Mouse (Mus musculus) embryonic fibroblast, embryonic 13.5 days (primary cell): ENCODE results near the gene Csrp1. TPM values are rescaled to one million over a fixed set of nuclear protein-coding genes. Genes with fewer than 3 reads are reported as not detected.

ENCODE experiments used
- H3K27ac ChIP-seq: 2 replicates; pipeline ENCODE4 v1.5.1; 2012; ENCODE audit warnings: low read length, control low read depth, inconsistent platforms; ENCODE audit not compliant: insufficient read depth
- H3K4me1 ChIP-seq: 2 replicates; pipeline ENCODE4 v1.6.1; 2011; ENCODE audit warnings: low read length; ENCODE audit not compliant: control insufficient read depth, insufficient read depth
- H3K4me3 ChIP-seq: 2 replicates; pipeline ENCODE4 v1.5.1; 2011; ENCODE audit warnings: mild to moderate bottlenecking, control low read depth, low read length; ENCODE audit not compliant: insufficient read depth
- CTCF ChIP-seq: IDR thresholded peaks from 2 replicates; pipeline ENCODE4 v1.5.1; 2011; ENCODE audit warnings: mild to moderate bottlenecking, control low read depth, low read length, moderate library complexity, borderline replicate concordance; ENCODE audit not compliant: insufficient read depth
- POLR2A ChIP-seq: IDR thresholded peaks from 2 replicates; pipeline ENCODE4 v1.6.1; 2011; ENCODE audit warnings: low read depth, mild to moderate bottlenecking, control low read depth, low read length, moderate library complexity
- polyA plus RNA-seq: library from polyadenylated mRNA; stranded (reverse); fragments of >200 nt; gene quantifications from 2 replicates; pipeline ENCODE4 v1.2.4, GENCODE M21; 2011; ENCODE audit warnings: low read depth; ENCODE audit not compliant: missing spikeins, insufficient read length

The Csrp1 gene
- polyA plus RNA-seq, 1 experiment, result 453 TPM

DNA sequence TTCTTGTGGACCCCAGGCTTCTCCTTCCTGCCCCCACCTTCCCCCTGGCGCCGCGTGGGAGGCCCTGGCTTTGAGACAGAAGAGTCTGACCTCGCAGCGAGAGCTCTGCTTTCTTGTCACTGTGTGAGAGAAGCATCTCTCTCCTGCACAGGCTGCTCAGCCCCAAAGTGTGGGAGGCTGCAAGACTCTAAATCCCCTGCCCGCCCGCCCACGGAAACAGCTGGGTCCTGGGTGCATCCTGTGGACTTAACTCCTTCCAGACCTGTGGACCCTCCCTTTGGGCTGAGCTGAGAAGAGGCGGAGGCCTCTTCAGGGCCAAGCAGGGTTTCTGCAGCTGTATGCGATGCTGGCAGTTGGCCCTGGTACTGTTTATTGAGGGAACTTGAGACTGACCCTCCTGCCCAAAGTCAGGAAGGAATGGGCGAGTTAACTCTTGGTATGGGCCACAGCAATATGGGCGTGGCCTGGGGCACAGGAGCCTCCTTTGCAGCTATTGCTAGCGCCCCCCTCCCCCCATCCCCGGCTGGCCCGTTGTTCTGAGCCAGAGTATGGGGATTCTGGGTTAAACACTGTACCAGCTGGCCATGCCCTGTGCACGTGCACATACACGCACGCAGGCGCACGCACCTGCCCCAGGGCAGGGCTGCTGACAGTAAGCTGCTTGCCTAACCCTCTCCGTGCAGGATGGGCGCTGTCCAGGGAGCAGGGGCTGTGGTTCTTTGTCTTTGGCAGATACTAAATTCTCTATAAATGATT, 59.1 kb downstream of the Csrp1 start, which contains the start of gene Tnni1:
Gene Tnni1 (plus strand): TSS at position 655 of the 756 bp plus-strand sequence.
- no peaks in the 10 kb centered on the region for H3K4me1 ChIP-seq
- peak within 1 kb of the TSS; percentile 44 for H3K27ac ChIP-seq
- TF ChIP-seq CTCF, result no peak
- TF ChIP-seq POLR2A, result peak; percentile 38
- H3K4me3 ChIP-seq, result no peak within 1 kb of the TSS

GRCm38 (mm10) chr1:135780649-135781048, 60.8 kb downstream of the Csrp1 start:
- H3K4me3 ChIP-seq, result no peak overlapping the region
- H3K4me1 ChIP-seq, result no peaks in the 10 kb centered on the region
- no peak overlapping the region for H3K27ac ChIP-seq
- TF ChIP-seq CTCF (no peak), POLR2A (no peak)

DNA sequence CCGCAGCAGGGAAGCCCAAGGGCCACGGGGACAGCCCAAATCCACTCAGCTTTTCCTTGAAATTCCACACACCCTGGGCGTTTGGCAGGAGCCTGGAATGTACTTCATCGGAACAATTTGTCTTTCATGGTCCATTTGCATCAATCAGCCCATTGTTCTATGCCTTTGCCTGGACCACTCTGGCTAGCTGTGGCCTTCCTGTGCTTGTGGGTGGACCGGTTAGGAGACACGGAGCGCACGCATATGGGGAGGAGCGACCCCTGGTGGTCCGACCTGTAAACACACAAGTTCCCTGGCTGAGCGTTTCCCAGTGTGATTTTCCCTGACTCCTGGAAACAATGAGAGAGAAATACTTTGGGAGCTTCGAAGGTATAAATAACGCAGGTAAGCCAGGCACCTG, 61.4 kb downstream of the Csrp1 start:
- no peaks in the 10 kb centered on the region for H3K4me1 ChIP-seq
- no peak overlapping the region for H3K4me3 ChIP-seq
- peak; percentile 99 for TF ChIP-seq CTCF
- no peak for TF ChIP-seq POLR2A
- no peak overlapping the region for H3K27ac ChIP-seq

DNA sequence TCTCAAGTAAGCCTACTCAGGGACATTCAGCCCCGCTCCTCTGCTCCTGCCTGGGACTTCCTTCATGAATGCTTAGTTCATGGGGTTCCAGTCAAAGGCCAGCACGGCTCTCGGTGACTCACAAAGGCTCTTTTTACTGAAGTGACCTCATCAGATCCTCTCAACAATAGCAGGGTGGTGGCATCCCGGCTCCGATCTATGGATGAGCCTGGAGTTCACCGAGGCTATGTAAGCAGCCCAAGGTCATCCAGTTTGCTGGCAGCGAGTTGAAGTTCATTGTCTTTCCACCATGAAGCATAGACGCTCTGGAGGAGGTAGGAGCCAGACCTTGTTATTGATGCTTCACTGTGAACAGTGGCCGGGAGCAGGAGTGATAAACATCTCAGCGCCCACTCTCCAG, 63.0 kb downstream of the Csrp1 start:
- no peak overlapping the region for H3K27ac ChIP-seq
- no peaks in the 10 kb centered on the region for H3K4me1 ChIP-seq
- no peak overlapping the region for H3K4me3 ChIP-seq
- no peak for TF ChIP-seq CTCF
- no peak for TF ChIP-seq POLR2A

DNA sequence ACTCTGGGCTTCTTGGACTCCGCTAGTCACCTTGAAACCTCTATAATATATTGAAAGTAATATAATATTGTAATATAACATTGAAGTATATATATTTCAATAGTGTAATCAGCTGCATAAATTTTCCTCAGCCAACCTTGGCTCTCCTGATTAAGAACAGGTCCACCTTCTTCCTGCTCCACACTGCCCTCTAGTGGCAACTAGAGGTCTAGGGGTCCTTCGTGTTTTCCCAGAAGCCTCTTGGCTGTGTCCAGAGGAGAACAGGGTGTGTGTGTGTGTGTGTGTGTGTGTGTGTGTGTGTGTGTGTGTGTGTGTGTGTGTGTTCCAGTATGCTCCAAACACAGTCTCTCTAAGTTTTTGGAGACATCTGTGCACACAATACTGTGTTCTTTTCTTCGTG, 67.9 kb downstream of the Csrp1 start:
- Histone ChIP-seq H3K4me3 (no peak overlapping the region), H3K4me1 (0 out of 2 replicates have a peak, but pooled peaks cover 3% of the 10 kb centered on the region), H3K27ac (no peak overlapping the region)
- TF ChIP-seq POLR2A, result no peak
- TF ChIP-seq CTCF, result peak; percentile 54; the same call in 1 of the 2 replicates

DNA sequence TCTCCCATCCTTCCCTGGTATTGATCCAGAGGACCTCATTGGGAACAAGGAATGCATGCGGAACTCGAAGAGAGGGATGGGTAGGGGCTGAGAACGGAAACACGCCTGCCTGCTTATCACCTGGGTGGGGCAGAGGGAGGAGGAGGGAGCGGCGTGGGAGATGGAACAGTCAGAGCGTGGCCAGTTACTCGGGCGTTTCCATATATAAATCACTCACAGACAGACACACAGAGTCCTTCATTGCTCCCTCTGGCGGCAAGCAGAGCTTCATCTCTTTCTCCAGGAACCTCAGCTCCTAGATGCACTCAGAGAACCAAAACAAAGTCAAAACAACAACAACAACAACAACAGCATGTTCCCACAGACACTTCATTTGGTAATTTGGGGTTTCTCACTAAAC, 68.8 kb downstream of the Csrp1 start:
- H3K27ac ChIP-seq, result no peak overlapping the region
- H3K4me1 ChIP-seq, result 0 out of 2 replicates have a peak, but pooled peaks cover 7% of the 10 kb centered on the region
- no peak overlapping the region for H3K4me3 ChIP-seq
- TF ChIP-seq POLR2A (no peak), CTCF (no peak)

DNA sequence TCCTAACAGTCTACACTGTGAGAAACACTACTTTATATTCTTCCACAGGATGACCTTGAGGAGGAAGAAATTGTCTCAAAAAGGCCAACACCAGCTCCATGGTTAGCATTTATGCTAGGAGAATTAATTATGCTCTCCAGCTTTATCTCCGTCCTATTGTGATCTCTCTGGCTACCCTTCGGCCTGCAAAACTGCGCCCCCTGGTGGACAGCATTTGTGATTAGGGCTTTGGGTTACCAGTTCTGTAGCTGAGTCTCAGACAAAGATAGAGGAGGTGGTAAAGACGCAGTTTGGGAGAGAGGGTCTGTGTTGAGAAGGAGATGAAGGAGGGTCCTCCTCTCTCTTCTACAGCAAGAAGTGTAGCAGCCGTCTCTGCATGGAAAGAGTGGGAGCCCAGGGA, 70.0 kb downstream of the Csrp1 start:
- no peak overlapping the region for H3K4me3 ChIP-seq
- TF ChIP-seq POLR2A (no peak), CTCF (peak; percentile 60; the same call in 1 of the 2 replicates)

GRCm38 (mm10) chr1:135792143-135792939, 72.5 kb downstream of the Csrp1 start:
- no peak overlapping the region for H3K4me3 ChIP-seq
- H3K27ac ChIP-seq, result no peak overlapping the region
- TF ChIP-seq CTCF, result no peak
- TF ChIP-seq POLR2A, result no peak
- 0 out of 2 replicates have a peak, but pooled peaks cover 8% of the 10 kb centered on the region for H3K4me1 ChIP-seq

More for the DNA sequence above, 70.0 kb downstream of the Csrp1 start:
- 0 out of 2 replicates have a peak, but pooled peaks cover 8% of the 10 kb centered on the region for H3K4me1 ChIP-seq
- H3K27ac ChIP-seq, result no peak overlapping the region

GRCm38 (mm10) chr1:135793370-135794215, 73.7 kb downstream of the Csrp1 start:
- TF ChIP-seq CTCF (no peak), POLR2A (0 out of 2 replicates have a peak, but pooled peaks have one; percentile 22)
- H3K4me1 ChIP-seq, result 0 out of 2 replicates have a peak, but pooled peaks cover 8% of the 10 kb centered on the region
- H3K4me3 ChIP-seq, result no peak overlapping the region
- H3K27ac ChIP-seq, result no peak overlapping the region
